Mouse (Mus musculus): ENCODE data around the gene Selenos. TPM values are rescaled to one million over a fixed set of nuclear protein-coding genes. Genes with fewer than 3 reads are reported as not detected.

Gene Selenos
- polyA plus RNA-seq, 1 experiment from 2014 or later: 155 TPM

GRCm38 (mm10) chr7:66118796-66119195 lies 39.3 kb downstream of the Selenos start:
- no peak overlapping the region for H3K27ac ChIP-seq (ENCODE audit: low read depth, low read length)
- H3K9ac ChIP-seq (ENCODE audit: low read depth, low read length): no peak overlapping the region
- H3K4me3 ChIP-seq (ENCODE audit: low read depth, low read length): no peak overlapping the region
- no peaks in the 10 kb centered on the region for H3K27me3 ChIP-seq (replicated peaks; ENCODE audit: control insufficient read depth, insufficient read depth, low read length)
- WGBS: 85% methylated on average over 7 of the region's 7 CpGs
- no peaks in the 10 kb centered on the region for H3K4me1 ChIP-seq (replicated peaks; ENCODE audit: control insufficient read depth, insufficient read depth, low read length)
- no peaks in the 10 kb centered on the region for H3K36me3 ChIP-seq (ENCODE audit: control insufficient read depth, insufficient read depth)
- H3K9me3 ChIP-seq (ENCODE audit: control insufficient read depth): no peaks in the 10 kb centered on the region
- no peak overlapping the region for H3K4me2 ChIP-seq (replicated peaks; ENCODE audit: low read depth)
- no peak for TF ChIP-seq CTCF (IDR thresholded peaks at IDR 0.05; ENCODE audit: low read depth)
- no peak for ATAC-seq

DNA sequence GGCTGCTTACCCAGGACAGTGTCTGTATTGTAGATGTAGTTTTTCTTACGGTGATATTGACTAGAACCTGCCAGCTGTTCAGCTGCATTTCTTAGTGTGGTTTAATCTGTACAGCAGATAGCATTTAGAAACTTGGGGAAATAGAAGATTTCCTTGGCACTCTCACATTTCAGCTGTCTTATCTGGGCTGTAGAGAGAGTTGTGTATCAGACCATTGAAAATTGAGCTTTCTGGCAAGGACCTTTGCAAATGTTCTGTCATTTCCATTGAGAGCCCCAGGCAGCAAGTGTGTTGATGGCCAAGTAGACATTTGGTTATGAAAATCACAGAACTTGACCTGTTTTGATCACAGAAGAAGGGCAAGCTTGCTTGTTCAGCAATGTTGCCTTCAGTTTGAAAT lies 40.7 kb downstream of the Selenos start:
- WGBS: 68% methylated on average over 1 of the region's 1 CpGs
- H3K36me3 ChIP-seq (ENCODE audit: control insufficient read depth, insufficient read depth): no peaks in the 10 kb centered on the region

GRCm38 (mm10) chr7:66120702-66121396 lies 41.4 kb downstream of the Selenos start:
- Histone ChIP-seq H3K36me3 (ENCODE audit: control insufficient read depth, insufficient read depth) (0 out of 2 replicates have a peak, but pooled peaks cover 5% of the 10 kb centered on the region), H3K4me2 (replicated peaks; ENCODE audit: low read depth) (no peak overlapping the region), H3K9ac (ENCODE audit: low read depth, low read length) (no peak overlapping the region), H3K4me1 (replicated peaks; ENCODE audit: control insufficient read depth, insufficient read depth, low read length) (no peaks in the 10 kb centered on the region), H3K4me3 (ENCODE audit: low read depth, low read length) (no peak overlapping the region), H3K27ac (ENCODE audit: low read depth, low read length) (no peak overlapping the region), H3K27me3 (replicated peaks; ENCODE audit: control insufficient read depth, insufficient read depth, low read length) (no peaks in the 10 kb centered on the region), H3K9me3 (ENCODE audit: control insufficient read depth) (no peaks in the 10 kb centered on the region)
- no peak for TF ChIP-seq CTCF (IDR thresholded peaks at IDR 0.05; ENCODE audit: low read depth)
- no peak for ATAC-seq
- 70% methylated on average over 7 of the region's 7 CpGs for WGBS

More for the DNA sequence above, 40.7 kb downstream of the Selenos start:
- Histone ChIP-seq H3K9ac (ENCODE audit: low read depth, low read length) (no peak overlapping the region), H3K27ac (ENCODE audit: low read depth, low read length) (no peak overlapping the region), H3K4me3 (ENCODE audit: low read depth, low read length) (no peak overlapping the region), H3K4me2 (replicated peaks; ENCODE audit: low read depth) (no peak overlapping the region), H3K4me1 (replicated peaks; ENCODE audit: control insufficient read depth, insufficient read depth, low read length) (no peaks in the 10 kb centered on the region), H3K9me3 (ENCODE audit: control insufficient read depth) (no peaks in the 10 kb centered on the region), H3K27me3 (replicated peaks; ENCODE audit: control insufficient read depth, insufficient read depth, low read length) (no peaks in the 10 kb centered on the region)
- no peak for ATAC-seq
- no peak for TF ChIP-seq CTCF (IDR thresholded peaks at IDR 0.05; ENCODE audit: low read depth)

DNA sequence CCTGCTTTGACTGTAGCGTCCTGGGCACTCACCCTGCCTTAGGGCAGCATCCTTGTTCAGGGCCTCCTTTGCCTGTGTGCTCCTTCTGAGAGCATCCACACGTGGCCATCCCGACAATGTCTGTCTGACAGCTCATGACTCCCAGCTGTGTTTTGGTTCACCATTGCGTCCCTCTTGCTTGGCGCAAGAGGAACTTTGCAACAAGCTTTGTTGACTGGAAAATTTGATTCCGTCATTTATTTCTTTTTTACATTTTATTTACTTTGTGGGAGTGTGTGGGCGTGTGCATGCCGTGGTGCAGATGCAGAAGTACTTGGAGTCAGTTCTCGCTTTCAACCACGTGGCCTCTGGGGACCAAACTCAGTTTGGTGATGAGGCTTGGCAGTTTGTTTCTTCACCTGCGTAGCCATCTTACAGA lies 45.1 kb downstream of the Selenos start:
- WGBS: 48% methylated on average over 11 of the region's 11 CpGs
- no peak for ATAC-seq
- TF ChIP-seq CTCF (IDR thresholded peaks at IDR 0.05; ENCODE audit: low read depth): no peak

DNA sequence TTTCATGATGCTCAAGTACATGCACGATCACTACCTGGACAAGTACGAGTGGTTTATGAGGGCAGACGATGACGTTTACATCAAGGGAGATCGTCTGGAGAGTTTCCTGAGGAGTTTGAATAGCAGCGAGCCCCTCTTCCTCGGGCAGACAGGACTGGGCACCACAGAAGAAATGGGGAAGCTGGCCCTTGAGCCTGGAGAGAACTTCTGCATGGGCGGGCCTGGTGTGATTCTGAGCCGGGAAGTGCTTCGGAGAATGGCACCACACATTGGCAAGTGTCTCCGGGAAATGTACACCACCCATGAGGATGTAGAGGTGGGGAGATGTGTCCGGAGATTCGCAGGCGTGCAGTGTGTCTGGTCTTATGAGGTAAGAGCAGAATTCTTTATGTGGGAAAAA lies 45.9 kb downstream of the Selenos start:
- H3K27ac ChIP-seq (ENCODE audit: low read depth, low read length): no peak overlapping the region
- no peak for ATAC-seq
- H3K4me3 ChIP-seq (ENCODE audit: low read depth, low read length): no peak overlapping the region
- 88% methylated on average over 14 of the region's 14 CpGs for WGBS
- no peaks in the 10 kb centered on the region for H3K4me1 ChIP-seq (replicated peaks; ENCODE audit: control insufficient read depth, insufficient read depth, low read length)
- no peak overlapping the region for H3K4me2 ChIP-seq (replicated peaks; ENCODE audit: low read depth)
- TF ChIP-seq CTCF (IDR thresholded peaks at IDR 0.05; ENCODE audit: low read depth): no peak
- no peaks in the 10 kb centered on the region for H3K27me3 ChIP-seq (replicated peaks; ENCODE audit: control insufficient read depth, insufficient read depth, low read length)
- no peak overlapping the region for H3K9ac ChIP-seq (ENCODE audit: low read depth, low read length)
- H3K36me3 ChIP-seq (ENCODE audit: control insufficient read depth, insufficient read depth): 0 out of 2 replicates have a peak, but pooled peaks cover 11% of the 10 kb centered on the region
- no peaks in the 10 kb centered on the region for H3K9me3 ChIP-seq (ENCODE audit: control insufficient read depth)

More for the DNA sequence above, 45.1 kb downstream of the Selenos start:
- Histone ChIP-seq H3K9ac (ENCODE audit: low read depth, low read length) (no peak overlapping the region), H3K4me3 (ENCODE audit: low read depth, low read length) (no peak overlapping the region), H3K4me1 (replicated peaks; ENCODE audit: control insufficient read depth, insufficient read depth, low read length) (no peaks in the 10 kb centered on the region), H3K27ac (ENCODE audit: low read depth, low read length) (no peak overlapping the region), H3K4me2 (replicated peaks; ENCODE audit: low read depth) (no peak overlapping the region), H3K36me3 (ENCODE audit: control insufficient read depth, insufficient read depth) (0 out of 2 replicates have a peak, but pooled peaks cover 11% of the 10 kb centered on the region), H3K9me3 (ENCODE audit: control insufficient read depth) (no peaks in the 10 kb centered on the region), H3K27me3 (replicated peaks; ENCODE audit: control insufficient read depth, insufficient read depth, low read length) (no peaks in the 10 kb centered on the region)

GRCm38 (mm10) chr7:66127951-66128645 lies 48.6 kb downstream of the Selenos start:
- Histone ChIP-seq H3K9ac (ENCODE audit: low read depth, low read length) (no peak overlapping the region), H3K4me1 (replicated peaks; ENCODE audit: control insufficient read depth, insufficient read depth, low read length) (no peaks in the 10 kb centered on the region), H3K27me3 (replicated peaks; ENCODE audit: control insufficient read depth, insufficient read depth, low read length) (no peaks in the 10 kb centered on the region), H3K9me3 (ENCODE audit: control insufficient read depth) (no peaks in the 10 kb centered on the region), H3K4me3 (ENCODE audit: low read depth, low read length) (no peak overlapping the region), H3K27ac (ENCODE audit: low read depth, low read length) (no peak overlapping the region), H3K36me3 (ENCODE audit: control insufficient read depth, insufficient read depth) (0 out of 2 replicates have a peak, but pooled peaks cover 11% of the 10 kb centered on the region), H3K4me2 (replicated peaks; ENCODE audit: low read depth) (no peak overlapping the region)
- 87% methylated on average over 4 of the region's 4 CpGs for WGBS
- ATAC-seq: no peak
- TF ChIP-seq CTCF (IDR thresholded peaks at IDR 0.05; ENCODE audit: low read depth): no peak; the same call in 1 of the 2 replicates

Data from intestine, postnatal 0 days (tissue).